Mouse (Mus musculus): ENCODE results near the gene Olfr54.
"Not testable (repeated sequence)": the region's sequence is repeated elsewhere in the genome, so short reads cannot be mapped to it uniquely, and the experiment has no call there.

Gene Olfr54

GRCm38 (mm10) chr11:51013936-51014335 lies at the start of gene Olfr54:
TSS of gene Olfr54 (plus strand) at chr11:51014236.
- in situ Hi-C loops (cut with MboI, MseI), result no loop called here

DNA sequence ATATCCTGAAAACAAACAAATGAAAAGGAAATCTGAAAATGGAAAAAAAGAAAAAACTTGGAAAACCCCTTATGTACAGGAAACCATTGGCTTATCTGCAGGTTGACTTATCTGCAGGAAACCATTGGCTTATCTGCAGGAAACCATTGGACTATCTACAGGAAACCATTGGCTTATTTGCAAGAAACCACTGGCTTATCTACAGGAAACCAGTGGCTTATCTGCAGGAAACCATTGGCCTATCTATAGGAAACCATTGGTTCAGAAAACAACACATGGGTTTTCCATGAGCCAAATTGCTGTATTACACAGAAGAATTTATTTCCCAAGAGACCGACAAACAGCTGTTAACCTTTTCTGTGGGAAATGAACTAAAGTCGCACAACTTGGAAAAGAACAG lies 49.1 kb upstream of the Olfr54 start:
- in situ Hi-C loops (cut with MboI, MseI), result no loop called here

DNA sequence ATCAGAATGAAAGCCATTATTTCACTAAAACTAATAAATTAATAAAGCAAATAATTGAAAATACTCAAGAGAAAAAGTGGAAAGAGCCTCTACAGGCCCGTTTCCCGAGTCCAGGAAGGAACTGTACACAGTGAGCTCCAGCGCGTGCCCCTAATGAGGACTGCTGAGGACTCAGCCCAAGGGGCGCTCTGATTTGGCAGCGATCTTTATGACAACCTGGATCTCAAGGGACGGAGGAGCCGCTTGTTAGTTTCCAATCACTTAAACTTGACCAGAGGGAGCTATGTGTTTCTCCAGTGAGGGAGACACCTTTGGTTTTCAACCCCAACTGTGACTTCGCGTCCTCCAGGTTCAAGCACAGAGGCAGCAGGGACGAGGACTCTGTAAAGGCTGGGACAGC lies 47.8 kb upstream of the Olfr54 start, which contains the start of gene Olfr1378:
Gene Olfr1378, plus strand, starts transcription at position 301 of the 400 bp plus-strand sequence.
- in situ Hi-C loops (cut with MboI, MseI), result no loop called here

DNA sequence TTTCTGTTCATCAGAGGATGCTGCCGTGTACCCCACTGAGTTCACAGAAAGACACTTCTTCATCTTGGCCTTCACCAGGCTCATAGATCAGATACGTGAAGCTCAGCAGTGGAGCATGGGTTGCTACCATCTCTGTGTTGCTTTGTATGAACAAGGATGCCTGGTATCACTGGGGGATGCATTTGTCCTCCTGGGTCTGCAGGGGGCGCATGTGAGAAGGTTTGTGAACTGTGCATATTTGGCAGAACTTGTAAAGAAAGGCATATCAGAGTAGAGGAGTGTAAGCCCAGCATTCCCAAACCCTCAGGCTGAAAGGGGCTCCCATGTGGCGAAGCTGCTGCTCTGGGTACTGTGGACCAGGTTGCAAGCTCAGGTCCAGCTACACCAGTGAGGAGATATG lies 36.8 kb upstream of the Olfr54 start:
- in situ Hi-C loops (cut with MboI, MseI), result no loop called here

DNA sequence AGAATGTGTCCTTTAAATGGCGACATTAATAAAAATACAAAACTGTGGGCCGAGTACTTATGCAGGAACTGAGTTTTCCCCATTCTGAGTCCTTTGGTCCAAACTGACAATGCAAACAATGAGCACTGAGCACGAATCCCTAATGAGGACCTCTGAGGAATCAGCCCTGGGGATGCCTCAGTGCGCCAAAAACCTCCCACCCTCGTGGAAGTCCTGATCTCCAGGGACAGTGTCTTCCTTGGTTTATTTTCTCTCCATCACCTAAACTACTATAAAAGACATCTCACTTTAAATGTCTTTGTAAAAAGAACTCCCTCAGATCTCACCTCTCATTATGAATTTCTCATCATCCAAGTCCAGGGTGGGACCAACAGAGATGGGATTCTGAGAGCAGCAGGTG lies 32.4 kb upstream of the Olfr54 start, which contains the start of gene Olfr1377:
Gene Olfr1377, plus strand, starts transcription at position 301 of the 400 bp plus-strand sequence.
- in situ Hi-C loops (cut with MboI, MseI), result no loop called here

DNA sequence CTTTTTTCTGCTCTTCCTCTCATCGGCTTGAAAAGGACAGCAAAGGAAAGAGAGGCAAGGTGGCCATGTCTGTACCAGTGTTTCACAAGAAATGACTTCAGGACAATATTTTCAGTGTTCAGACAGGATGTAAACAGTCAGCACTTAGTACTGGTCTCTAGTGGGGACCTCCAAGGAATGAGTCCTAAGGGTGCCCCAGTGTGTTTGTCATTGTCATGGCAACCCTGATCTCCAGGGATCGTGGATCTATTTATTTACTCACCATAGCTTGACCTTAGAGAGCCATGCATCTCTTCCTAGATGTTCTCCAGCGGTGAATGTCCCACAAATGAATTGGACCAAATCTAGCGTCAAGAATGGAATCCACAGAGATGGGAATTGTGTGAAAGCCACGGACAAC lies 10.7 kb upstream of the Olfr54 start, which contains the start of gene Olfr51:
Gene Olfr51, plus strand, starts transcription at position 301 of the 400 bp plus-strand sequence.
- in situ Hi-C loops (cut with MboI, MseI), result no loop called here

DNA sequence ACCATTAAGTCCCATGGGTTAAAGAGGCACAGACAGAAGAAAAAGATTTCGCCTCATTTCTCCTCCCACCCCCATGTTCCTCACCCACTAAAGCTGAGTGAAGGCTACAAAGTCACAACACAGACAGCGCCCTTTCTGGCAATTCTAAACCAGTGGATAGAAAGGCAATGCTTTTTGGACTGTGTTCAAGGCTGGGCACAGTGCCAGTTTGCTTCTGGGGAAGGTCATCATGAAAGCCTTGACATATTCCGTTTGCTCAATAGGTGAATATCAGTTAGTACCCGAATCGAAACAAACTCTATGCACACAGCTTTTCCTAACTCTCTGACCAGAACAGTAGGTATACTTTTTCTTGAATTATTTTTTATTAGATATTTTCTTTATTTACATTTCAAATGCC lies 2.2 kb upstream of the Olfr54 start:
- in situ Hi-C loops (cut with MboI, MseI), result no loop called here

DNA sequence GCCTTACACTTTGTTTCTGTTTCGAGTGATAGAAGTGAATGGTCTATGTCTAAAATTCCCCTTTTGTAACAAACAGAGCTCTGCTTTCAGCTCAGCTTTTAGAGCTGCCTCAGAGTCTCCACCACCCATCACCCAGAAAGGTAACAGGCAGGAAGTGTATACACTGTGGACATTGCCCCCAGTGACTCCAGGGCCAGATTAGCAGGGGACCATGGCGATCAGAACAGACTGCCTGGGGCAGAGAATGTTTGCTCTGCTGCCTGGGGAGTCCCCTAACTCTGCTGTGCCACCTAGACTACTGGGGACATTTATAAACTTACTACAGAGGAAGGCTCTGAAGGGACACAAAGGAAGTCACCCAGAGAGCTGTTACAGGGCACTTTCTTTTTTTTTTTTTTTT lies 2.3 kb downstream of the Olfr54 start:
- in situ Hi-C loops (cut with MboI, MseI), result no loop called here

DNA sequence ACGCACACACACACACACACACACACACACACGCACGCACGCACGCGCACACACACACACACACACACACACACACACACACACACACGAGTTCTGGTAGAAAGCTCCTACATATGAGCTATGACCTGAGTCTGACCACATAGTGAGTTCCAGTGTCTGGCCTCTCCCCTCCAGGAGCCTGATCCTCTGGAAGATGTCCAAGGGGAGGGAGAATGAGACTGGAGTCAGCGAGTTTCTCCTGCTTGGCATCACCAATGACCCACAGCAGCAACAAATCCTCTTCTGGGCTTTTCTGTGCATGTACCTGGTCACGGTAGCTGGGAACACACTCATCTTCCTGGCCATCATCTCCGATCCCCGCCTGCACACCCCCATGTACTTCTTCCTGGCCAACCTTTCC lies 12.8 kb downstream of the Olfr54 start:
- in situ Hi-C loops (cut with MboI, MseI), result not testable (repeated sequence)

- in situ Hi-C loops (cut with MboI, MseI), result not testable (repeated sequence)
Measured at GRCm38 (mm10) chr11:51029381-51029780, 15.3 kb downstream of the Olfr54 start.

- in situ Hi-C loops (cut with MboI, MseI), result loop anchor here (5.0 kb wide), 1 partner anchor 88 kb away; the partner anchor contains the start of gene 4933414I15Rik
Measured at GRCm38 (mm10) chr11:51030225-51030624, 16.2 kb downstream of the Olfr54 start.

DNA sequence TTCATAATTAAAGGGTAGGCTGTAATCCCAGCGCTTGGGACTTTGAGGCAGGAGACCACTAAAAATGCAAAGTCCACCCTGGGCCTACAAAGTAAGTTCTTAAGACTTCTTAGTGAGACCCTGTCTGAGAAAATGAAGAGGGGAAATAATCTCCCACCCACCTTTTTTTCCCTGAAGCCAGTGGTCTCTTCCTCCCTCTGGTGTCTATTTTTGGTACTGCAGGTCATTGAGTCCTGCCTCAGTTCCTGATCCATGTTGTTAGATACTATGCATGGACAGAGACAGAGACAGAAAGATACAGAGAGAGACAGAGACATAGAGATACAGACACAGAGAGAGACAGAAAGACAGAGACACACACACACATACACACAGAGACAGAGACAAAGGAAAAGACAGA lies 18.8 kb downstream of the Olfr54 start:
- in situ Hi-C loops (cut with MboI, MseI), result loop anchor here (5.0 kb wide), 1 partner anchor 91 kb away; the partner anchor contains the start of gene 4933414I15Rik

- in situ Hi-C loops (cut with MboI, MseI), result loop anchor here (5.0 kb wide), 1 partner anchor 92 kb away; the partner anchor contains the start of gene 4933414I15Rik
Measured at GRCm38 (mm10) chr11:51034141-51034540, 20.1 kb downstream of the Olfr54 start.

GRCm38 (mm10) chr11:51035951-51036350 lies 21.9 kb downstream of the Olfr54 start:
- in situ Hi-C loops (cut with MboI, MseI), result no loop called here

GRCm38 (mm10) chr11:51044776-51045175 lies 30.7 kb downstream of the Olfr54 start:
- in situ Hi-C loops (cut with MboI, MseI), result not testable (repeated sequence)

DNA sequence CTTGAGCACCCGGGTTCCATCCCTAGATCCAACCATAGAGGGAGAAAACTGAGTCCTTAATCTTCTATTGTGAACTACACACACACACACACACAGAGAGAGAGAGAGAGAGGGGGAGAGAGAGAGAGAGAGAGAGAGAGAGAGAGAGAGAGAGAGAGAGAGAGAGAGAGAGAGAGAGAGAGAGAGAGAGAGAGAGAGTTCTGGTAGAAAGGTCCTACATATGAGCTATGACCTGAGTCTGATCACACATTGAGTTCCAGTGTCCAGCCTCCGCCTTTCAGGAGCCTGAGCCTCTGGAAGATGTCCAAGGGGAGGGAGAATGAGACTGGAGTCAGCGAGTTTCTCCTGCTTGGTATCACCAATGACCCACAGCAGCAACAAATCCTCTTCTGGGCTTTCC lies 33.8 kb downstream of the Olfr54 start, which contains the start of gene Olfr1375:
Gene Olfr1375, plus strand, starts transcription at position 301 of the 400 bp plus-strand sequence.
- in situ Hi-C loops (cut with MboI, MseI), result not testable (repeated sequence)

DNA sequence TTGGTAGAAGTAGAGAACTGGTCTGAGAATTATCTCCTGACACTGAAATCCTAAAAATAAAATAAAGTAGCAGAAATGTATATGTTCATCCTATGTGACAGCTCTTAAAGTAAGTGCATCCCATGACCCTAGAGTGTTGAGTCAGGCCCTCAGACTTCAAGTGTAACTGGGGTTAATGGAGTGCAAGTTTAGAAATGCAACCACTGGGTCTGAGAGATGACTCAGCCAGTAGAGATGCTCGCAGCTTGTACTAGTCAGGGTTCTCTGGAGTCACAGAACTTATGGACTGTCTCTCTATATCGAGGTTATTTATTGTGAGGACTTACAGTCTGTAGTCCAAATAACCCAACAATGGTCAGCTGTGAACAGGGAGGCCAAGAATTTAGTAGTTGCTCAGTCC lies 37.6 kb downstream of the Olfr54 start:
- in situ Hi-C loops (cut with MboI, MseI), result no loop called here

GRCm38 (mm10) chr11:51053230-51053629 lies 39.2 kb downstream of the Olfr54 start:
- in situ Hi-C loops (cut with MboI, MseI), result no loop called here

DNA sequence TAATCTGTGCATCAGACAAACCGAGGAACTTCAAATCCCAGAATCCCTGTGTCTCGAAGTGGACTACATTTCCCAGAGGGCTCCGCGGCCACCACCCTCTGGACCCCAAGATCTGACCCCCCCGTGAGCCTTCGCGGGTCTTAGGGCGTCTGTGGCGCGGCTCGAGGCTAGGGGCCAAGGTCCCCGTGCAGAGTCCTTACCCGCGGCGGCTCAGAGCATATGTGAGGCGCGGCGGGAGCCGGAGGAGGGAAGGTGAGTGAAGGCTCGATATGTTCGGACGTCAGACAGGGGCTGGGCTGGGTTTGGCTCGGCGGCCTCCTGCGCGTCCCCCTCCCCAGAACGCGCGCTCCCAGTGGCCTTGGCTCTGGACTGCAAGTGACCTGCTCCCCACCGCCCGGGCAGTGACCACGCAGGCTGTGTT lies 45.1 kb downstream of the Olfr54 start, which contains the start of gene Zfp354a:
Gene Zfp354a, plus strand, starts transcription at position 107 of the 421 bp plus-strand sequence.
- in situ Hi-C loops (cut with MboI, MseI), result no loop called here

DNA sequence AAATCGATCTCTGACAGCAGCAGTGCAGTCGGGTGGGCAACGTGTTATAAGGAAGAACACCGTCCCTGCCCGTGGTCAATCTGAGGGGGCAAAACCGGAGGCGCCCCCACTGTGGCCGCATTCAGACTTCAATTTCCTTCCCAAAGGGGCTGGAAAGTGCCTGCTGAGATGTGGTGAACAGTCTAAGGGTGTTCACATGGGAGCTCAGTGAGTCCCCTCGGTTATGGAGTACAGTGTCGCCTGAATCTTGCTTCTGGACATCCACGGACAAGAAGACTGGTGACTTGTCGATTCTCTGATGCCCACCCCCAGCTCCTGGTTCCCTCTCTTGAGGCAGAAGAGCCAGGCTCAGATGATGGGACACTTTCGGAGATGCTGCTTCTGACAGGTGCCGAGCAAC lies 45.6 kb downstream of the Olfr54 start:
- in situ Hi-C loops (cut with MboI, MseI), result no loop called here

GRCm38 (mm10) chr11:51060981-51061380 lies 46.9 kb downstream of the Olfr54 start:
- in situ Hi-C loops (cut with MboI, MseI), result no loop called here

GRCm38 (mm10) chr11:51063276-51063675 lies 49.2 kb downstream of the Olfr54 start:
- in situ Hi-C loops (cut with MboI, MseI), result no loop called here

DNA sequence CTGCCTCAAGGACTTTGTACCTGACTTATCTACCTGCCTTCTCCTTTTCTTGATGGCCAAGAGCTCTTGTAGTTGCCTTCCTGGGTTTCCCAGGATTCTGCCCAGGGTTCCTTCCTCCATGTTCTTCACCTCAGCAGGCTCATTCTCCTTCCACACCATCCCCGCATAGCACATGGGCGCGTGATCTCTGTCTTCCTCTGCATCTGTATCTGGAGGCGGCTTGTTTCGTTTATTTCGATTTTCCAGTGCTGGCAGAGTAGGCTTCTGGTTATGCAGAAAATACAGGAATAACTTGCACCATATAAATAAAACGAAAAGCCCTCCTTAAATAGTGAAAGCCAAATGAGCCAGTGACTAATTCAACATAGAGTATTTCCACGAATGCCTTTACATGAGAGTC lies 49.8 kb downstream of the Olfr54 start:
- in situ Hi-C loops (cut with MboI, MseI), result no loop called here
